Mouse (Mus musculus): ENCODE data around the gene Dock2.
A peak's percentile ranks its signal among the peaks of the same experiment; 100 is the strongest.
"Not testable (repeated sequence)": the region's sequence is repeated elsewhere in the genome, so short reads cannot be mapped to it uniquely, and the experiment has no call there.

Dock2 gene

DNA sequence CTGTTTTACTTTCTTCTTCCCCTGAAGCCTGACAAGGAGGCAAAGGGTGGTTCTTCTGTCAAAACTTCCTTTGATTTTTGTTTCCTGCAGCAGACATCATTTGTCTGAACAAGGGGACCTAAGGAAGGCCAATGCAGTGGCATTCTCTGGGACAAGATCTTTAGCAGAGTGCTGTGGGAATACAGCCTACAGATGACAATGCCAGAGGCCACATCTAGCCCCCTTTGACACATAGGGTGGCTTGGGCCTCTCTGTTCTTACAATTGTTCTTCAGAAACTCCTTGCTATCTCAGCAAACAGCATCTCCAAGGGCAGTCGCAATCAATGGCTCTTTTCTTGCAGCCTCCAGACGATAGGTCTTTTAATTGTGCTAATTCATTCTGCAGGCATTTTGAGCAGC is 493.0 kb downstream of the Dock2 start:
- no peak for DNase-seq (ENCODE audit: low spot score in 2 of 2)

DNA sequence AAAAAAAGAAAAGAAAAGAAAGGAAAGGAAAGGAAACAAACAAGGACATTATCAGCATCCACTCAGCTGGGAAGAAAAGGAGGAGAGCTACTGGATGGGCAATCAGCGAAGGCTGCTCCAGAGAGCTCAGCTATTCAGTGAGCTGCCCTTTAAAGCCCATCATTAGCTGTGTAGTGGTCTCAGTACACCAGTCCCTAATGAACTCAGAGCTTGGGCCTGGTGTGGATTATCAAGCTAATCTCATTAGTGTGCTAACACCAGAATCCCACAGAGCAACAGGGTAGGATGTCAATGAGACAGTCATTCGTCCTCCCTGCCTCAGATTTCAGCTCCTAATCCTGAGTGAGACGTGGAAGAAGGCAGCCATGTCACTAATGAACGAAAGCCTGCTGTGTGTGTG is 493.4 kb downstream of the Dock2 start:
- no peak for DNase-seq (ENCODE audit: low spot score in 2 of 2)

DNA sequence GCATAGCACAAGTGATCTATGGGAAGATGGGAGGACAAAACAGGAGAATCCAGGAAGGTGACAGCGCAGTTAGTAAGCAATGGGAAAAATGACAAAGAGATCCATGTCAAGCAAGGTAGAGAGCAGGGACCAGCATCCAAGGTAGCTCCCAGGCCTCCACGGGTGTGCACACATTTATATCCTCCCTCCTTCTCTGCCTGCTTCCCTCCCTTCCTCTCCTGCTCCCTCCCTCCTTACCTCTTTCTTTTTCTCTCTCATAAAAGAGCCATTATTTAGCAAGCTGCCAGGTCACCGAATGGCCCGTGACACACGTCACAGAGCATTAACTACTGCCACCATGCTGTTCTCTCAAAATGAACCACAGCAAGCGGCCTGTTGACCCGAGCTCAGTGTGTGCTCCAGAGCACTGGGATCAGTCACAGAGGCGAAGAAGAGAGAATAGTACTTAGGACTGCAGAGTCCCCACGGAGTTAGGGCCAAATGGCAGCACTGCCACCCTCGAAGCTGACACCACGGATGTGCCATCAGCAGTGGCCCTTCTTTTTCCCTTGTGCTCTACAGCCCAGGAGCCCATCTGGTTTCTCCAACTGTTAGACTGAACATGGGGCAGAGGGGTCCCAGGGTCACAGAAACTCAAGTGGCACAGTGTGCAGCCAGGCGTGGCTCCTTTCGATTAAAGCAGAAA is 499.4 kb downstream of the Dock2 start:
- no peak for DNase-seq (ENCODE audit: low spot score in 2 of 2)

DNA sequence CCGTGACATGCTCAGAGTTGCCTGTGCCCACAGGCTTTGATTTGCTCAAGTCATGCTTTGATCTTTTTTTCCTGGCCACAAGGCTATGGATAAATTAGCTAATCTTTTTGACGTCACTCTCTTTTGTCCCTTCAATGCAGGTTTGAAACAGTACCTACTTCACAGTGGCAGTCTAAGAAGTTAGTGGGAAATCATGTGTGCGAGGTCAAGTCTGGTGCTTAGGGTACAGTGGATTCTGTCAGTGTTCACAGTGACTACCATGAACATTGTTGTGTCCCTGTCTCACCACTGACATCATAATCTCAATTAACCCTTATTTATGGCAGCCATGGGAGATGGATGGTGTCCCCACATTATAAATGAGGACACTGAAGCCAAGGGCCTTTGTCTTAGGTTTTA is 506.6 kb downstream of the Dock2 start:
- DNase-seq (ENCODE audit: low spot score in 2 of 2), result no peak

DNA sequence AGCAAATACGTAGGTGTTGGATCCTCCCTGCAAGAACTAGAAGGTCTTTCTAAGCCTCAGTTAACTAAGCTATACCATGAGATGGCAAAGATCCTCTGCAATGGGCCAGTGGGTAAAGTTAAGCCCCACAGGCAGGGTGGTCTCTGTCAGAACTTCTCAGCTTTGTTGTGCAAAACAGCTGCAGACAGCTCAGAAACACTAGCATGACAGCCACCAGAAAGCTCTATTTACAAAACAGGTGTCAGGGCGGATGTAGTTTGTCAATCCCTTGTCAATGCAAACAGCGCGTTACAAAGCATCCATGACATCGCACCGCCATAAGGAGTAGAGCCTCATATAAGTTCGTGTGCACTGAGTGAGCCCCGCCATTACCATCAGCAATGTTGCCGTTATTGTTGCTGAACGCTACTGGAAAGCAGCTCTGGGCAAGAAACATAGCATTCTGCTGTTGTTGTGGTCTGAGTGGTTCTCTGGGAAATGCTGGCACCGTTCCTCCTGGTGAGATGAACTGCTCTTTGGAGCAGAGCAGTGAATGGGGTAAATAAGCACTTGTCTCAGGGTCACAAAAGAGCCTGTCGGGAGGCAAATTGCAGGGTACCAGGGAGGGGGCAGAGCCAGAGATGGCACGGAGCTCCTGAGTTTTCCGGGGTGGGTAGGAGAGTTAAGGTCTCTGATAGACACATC is 507.2 kb downstream of the Dock2 start:
- DNase-seq (ENCODE audit: low spot score in 2 of 2), result peak; percentile 64 to 70

DNA sequence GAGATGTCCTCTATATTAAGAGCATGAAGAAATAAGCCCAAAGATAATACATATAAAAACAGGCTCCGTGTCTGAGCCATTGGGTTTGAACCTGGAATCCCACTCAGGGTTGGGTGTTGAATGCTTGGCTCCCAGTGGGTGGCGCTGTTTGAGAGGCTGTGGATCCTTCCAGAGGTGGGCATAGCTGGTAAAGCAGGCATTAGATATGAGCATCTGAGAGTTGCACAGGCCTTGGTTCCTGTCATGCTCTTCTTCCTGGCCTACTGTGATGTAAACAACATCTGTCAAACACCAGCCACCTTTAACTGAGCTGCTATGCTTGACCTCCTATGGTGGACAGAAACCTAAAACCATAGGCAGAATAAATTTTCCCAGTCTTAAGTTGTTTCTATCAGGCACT is 507.8 kb downstream of the Dock2 start:
- DNase-seq (ENCODE audit: low spot score in 2 of 2), result no peak

DNA sequence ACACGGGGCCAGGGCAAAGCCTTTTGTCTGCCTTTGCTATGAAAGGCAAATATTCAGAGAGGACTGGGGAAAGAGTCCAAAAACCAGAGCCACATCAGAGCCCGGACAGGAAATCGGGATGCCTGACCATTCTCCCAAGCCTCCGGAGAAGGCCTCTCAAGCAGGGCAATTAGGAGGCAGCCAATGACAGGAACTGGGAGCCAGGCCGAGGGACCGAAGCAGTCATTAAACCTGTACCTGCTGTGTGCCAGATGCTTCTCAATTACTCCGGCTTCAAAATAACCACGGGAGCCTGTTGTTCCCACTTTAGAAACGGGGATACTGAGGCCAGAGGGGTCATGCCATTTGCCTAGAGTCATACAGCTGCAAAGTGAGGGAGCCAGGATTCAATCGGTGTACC is 511.7 kb downstream of the Dock2 start:
- peak; percentile 52 for DNase-seq (ENCODE audit: low spot score in 2 of 2)

DNA sequence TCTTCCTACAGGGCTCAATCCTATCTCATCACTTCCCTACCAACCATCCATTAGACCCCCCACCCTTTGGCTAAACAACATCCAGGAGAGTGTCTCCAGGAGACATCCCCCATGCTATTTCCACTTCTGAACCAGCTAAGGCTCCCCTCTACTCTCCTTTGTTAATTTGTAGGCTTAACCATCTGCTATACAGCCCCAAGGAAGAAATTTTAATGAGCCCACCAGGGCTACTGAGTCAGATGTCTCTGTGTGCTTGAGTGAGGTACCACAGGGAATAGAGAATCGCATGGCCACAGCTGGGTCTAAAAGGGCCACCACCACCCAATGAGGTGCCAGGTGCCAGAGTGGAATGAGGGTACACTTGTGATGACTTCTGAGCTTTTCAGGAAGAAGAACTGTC is 519.6 kb downstream of the Dock2 start:
- DNase-seq (ENCODE audit: low spot score in 2 of 2), result no peak

DNA sequence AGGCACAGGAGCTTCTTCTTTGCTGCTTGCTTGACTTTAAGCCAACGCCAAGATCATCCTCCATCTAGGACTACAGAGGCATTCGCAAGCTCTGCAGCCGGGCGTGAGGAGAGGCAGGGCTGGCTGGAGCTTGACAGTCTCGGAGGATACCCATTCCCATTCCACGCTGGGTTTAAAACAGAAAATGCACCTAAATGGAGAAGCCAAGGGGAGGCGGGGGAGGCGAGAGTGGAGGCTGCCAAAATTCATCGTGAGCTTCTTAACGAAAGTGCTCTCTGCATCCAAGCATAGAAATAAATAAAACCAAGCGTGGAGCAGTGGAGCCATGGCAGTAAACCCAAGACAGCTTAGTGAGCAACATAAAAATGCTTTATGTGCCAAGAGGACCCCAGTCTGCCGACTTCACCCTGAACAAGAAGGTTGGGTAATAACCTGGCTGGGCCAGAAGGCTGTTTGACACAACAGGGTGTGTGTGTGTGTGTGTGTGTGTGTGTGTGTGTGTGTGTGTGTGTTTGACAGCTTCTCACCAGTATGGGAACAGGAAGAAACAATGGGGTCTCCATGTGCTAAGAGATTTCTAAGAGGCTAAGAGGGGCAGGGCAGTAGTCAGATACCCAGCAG is 524.7 kb downstream of the Dock2 start:
- DNase-seq (ENCODE audit: low spot score in 2 of 2), result peak; percentile 64 to 74

DNA sequence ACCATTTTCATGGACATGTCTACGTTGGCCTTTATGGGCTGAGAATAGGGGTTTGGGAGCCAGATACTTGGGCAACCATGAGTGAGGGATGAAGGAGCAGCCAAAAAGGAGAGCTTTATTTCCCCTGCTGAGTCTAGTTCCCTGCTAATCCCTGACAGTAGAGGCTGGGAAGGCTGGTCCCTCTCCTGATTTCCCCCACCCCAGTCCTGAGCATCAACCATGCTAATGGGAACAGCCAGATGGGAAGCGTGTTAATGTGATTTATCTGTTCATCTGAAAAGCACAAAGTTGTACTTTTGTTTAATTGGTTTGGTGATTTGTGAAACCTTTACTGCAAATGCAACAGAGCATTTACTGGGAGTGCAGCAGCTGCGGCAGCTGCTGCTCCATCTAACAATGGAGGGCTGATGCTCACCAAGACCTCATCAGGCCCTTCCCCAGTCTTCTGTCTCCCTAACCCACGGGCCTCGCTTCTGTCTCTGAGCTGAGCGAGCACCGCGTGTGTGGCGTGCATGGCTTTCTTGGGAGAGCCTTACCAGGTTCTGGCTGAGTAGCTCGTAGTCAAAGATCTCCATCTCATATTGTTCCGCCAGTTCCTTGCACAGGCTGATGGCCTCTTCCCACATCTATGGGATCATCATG is 526.0 kb downstream of the Dock2 start:
- no peak for DNase-seq (ENCODE audit: low spot score in 2 of 2)

DNA sequence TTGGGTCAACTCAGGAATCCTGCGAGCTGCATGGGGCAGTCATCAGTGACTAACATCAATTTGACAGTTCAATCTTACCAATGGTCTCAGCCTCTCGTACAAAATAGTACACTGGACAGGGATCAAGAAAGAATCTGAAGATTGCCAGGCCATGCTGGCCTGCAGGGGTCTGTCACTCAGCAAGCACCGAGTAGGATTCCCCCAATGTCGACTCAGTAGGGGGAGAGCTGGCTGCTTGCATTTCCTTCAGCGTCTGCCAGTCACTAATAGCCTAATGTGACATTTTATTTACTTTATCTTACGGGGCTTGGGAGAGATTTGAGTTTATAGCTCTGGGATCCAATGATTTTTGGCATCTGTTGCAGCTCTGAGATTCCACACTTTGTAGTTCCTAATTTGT is 540.7 kb downstream of the Dock2 start:
- DNase-seq (ENCODE audit: low spot score in 2 of 2), result no peak

DNA sequence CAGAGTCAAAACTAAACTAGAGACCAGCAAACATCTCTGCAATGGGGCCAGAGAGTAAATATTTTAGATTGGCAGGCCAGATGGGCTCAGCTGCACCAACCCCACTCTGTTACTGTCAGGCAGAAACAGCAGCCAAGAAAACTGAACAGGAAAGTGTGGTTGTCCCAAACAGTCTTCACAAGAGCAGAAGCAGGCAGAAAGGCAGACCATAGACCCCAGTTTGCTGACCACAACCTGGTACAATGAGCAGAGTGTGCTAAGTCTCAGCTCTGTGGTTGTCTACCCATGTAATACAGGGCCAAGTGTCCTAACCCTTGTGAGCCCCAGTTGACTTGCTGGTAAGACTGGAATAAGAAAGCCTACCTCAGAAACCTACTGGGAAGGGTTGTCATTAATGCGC is 543.4 kb downstream of the Dock2 start:
- DNase-seq (ENCODE audit: low spot score in 2 of 2), result no peak

DNA sequence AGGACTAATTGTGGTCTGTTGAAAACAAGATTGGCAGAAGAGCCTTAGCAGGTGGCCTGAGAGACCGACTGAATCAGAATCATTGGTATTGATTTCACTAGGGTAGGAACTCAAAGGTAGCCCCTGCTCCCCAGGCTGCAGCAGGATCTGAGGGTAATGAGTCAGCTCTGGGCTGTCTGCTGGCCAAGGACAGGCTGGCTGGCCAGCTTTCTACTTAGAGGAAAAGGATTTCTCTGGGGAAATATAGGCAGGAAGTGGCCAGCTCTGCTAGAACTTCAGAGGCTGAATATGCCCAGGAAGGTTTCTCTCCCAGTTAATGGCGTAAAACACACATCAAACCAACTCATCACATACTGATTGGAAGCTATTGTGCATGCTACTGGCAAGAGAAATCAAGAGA is 544.0 kb downstream of the Dock2 start:
- no peak for DNase-seq (ENCODE audit: low spot score in 2 of 2)

DNA sequence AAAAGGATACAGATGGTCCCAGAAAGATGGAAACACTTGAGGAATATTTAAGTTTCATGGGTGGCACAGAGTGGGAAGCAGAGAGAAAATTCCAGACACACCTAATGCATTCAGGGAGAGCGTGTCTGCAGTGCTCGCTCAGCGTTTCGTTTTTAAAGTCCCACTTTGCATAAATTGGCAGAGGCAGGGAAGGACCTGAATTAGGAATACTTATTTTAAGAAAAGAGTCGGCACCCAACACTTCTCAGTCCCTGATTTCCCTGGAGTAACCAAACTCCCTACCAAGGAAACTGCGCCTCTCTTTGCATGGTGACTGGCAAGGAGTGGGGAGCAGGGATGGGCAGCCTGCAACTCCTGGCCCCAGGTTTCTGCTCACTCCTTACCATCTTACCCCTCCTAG is 546.8 kb downstream of the Dock2 start:
- DNase-seq (ENCODE audit: low spot score in 2 of 2), result no peak

DNA sequence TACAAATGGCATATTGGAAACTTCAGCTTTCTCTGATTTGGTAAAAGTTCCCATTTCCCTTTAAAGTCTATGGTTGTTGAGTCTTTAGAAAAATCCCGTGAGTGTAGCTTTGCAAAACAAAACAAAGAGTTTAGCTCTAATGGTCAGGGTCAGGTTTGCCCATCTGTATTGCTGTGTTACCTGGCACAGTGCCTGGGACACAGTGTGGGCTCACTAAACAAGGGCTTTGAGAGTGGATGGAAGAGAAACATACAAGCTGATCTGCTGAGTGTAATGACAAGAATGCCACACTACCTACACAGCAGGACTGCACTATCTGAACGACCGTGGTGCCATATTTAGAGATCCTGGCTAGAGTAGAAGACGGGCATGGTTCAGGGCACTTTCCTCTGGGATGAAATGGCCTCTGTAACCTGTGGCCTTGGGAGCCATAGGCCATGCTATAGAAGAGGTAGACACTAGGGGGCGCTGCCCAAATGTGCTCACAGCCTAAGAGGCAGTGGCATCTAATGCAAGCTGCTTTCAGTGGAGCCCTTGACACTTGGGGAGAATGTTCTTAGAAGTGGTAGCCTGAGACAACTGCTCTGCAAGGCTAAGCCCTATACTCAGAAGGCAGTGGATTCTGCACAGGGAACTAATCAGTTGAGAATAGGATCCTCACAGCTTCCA is 547.5 kb downstream of the Dock2 start:
- peak in 1 of 2 experiments; percentile 33 for DNase-seq (ENCODE audit: low spot score in 2 of 2)

DNA sequence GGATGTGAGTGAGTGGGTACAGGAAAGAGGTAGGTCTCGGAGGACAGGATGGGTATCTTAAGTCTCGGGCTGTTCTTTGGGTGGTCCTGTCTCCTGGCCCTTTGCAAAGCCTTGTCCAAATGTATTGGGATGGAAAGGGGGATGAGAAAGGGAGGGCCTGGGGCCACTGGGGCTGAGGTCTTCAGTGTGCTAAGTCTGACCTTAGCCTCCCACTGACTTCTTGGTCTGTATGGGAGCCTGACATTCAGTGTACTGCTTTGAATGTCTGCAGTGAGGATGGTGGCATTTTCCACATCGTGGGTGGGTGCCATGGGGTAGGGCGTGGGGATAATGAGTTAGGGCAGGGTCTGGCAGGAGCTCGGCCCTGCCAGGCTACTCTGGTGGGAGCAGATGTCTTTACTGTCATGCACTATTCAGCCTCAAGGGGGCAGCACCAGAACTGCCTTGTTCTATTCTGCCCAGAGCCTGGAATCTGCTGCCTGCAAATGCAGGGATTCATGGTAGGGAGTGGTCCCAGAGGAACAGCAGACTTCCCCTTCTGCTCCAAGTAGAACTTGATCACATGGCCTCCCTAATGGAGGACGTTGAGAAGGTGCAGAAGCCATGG is 554.8 kb downstream of the Dock2 start:
- peak; percentile 66 to 82 for DNase-seq (ENCODE audit: low spot score in 2 of 2)

DNA sequence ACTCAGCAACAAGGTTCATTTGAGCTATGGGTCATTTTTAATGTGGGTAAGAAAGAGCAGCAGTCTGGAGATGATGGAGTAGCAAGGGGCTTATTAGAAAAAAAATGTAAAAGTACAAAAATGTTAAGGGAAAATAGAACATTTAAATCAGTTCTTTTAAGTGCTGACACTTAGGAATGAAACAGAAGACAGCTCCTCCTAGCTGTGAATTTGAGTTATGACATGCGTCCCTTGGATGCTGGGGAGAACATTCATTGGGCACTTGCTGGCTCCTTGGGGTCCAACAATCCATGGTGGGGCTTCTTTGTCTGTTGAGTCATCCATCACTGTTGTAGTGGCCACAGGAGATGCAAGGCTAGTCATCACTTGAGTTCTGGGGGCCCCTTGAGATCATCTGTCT is 556.5 kb downstream of the Dock2 start:
- no peak for DNase-seq (ENCODE audit: low spot score in 2 of 2)

DNA sequence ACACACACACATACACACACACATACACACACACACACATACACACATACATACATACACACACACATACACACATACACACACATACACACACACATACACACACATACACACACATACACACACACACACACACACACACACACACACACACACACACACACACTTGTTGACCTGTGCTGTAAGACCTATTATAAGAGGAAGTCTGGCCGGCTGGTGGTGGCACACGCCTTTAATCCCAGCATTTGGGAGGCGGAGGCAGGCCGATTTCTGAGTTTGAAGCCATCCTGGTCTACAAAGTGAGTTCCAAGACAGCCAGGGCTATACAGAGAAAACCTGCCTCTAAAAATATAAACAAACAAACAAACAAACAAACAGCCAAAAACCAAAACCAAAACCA is 563.1 kb downstream of the Dock2 start:
- DNase-seq (ENCODE audit: low spot score in 2 of 2), result not testable (repeated sequence)

DNA sequence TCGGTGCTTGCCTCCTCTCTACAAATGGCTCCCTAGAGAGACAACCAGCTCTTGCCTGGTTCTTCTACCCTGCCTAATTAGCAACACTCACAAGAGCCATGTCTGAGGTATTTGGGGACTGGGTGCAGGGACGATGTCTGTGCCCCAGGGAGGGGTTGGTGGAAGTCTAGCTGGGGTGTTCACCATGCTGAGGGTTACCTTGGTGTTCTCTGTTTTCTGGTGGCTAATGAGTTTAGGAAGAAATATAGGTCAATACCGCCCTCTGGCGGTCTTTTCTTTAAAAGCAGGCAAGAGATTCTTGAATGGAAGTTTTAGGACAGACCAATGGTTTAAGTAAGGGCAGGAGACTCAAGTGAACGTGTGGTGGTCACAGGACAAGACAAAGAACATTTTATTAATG is 570.8 kb downstream of the Dock2 start:
- DNase-seq (ENCODE audit: low spot score in 2 of 2), result peak; percentile 69 to 80

DNA sequence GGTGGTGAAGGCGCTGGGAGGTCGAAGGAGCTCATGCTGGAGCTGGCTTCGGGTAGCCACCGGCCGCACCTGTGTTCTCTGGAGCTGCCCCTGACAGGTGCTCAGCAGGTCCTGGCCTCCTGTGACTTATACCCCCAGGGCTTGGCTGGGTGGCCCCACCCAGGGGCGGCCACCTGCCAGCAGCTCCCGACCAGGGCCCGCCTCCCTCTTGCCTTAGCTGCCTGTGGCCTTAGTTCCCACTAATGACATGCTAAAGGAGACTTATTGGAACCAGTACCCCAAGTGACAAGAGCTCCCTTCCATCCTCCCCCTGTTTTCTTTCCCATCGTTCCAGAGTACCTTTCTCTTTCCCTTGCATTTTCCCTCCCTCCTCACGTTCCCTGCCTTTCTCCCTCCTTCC is 575.7 kb downstream of the Dock2 start, which contains the start of gene Foxi1:
Gene Foxi1, minus strand, starts transcription at position 101 of the 400 bp plus-strand sequence.
- no peak for DNase-seq (ENCODE audit: low spot score in 2 of 2)

DNA sequence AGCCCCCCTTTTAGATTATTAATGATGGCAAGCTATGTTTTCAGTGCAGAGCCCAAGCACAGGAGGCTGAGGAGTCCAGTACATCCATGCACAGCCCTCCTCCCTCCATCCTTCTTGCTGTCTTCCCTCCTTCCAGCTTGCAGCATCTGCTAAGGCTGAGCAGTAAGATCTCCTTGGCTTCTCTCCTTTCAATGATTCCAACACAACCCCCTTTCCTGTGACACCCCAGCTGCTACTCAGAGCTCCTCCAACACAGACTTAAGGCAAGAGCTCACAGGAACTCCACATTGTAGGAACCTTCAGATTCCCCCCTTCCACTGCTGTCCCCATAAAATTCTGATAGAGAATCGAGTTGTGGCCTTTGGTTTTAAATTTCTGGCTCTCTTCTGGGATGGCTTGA is 580.9 kb downstream of the Dock2 start:
- DNase-seq (ENCODE audit: low spot score in 2 of 2), result peak in 1 of 2 experiments; percentile 38

DNA sequence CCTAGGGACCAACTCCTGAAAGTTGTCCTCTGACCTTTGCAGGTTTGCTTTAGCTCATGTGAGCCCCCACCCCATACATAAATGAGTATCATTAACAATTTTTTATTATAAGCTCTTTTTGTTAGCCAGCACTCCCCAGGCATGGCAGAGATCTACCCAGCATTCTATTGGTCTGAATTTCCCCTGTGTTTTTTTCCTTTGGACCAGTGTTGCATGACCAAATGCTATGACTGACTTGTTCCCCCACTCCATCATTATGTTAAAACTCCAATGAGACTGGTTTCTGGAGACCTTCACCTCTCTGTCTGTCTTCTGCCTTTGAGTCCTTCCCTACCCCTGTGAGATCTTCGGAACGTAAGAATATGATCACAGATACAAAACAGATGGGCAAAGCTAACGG is 588.5 kb downstream of the Dock2 start:
- DNase-seq (ENCODE audit: low spot score in 2 of 2), result no peak

All from right cerebral cortex, postnatal 10 days (tissue).